Mouse (Mus musculus) embryonic stem cell, embryonic (primary cell): ENCODE data around the gene Tk1.

Experiments
- CTCF ChIA-PET, 4 experiments: fragments of 300-600 bp in 2 of 4; fragments of 350-600 bp in 2 of 4; sonication (Branson Sonifier 250); formaldehyde crosslinking; loops; one replicate each; lab custom pipeline; 2022; ENCODE audit warnings: inconsistent platforms in 2 of 4; lab: Charles Lee
- POLR2A ChIA-PET, 4 experiments: fragments of 300-600 bp in 2 of 4; fragments of 350-600 bp in 2 of 4; sonication (Branson Sonifier 250); formaldehyde crosslinking; loops; one replicate each; lab custom pipeline; 2022; ENCODE audit warnings: antibody characterized with exemption in 4 of 4, inconsistent platforms in 1 of 4; lab: Charles Lee

The Tk1 gene

DNA sequence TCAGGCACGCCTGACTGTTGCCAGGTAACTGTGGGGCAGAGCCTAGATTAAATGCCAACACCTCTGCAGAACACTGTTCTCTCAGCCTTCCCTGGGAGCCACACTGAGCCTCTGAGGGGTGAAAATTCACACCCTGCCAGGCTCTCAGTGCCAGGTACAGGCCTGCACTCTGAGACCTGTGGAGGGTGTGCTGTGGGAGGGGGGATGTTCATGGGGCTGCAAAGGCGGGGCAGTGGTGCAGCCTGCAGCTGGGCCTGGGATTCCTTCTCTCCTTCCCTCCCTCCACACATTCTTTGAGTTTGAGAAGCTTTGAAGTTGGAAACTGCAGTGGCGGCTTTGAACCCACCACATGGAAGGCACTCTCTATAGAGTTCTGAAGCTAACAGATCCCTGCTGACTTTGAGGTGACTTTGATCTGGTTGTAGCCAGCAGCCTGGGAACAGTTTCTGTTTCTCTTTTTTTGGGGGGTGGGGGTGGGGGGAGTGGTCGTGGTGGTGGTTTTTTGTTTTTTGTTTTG is 31.8 kb downstream of the Tk1 start:
- POLR2A ChIA-PET, result interaction anchor here in 3 of 4 experiments (0.6 to 1.2 kb wide), 6 partner anchors 23 to 70 kb away, joined by 3 to 6 read pairs (median 4); no protein-coding TSS in a partner anchor
- CTCF ChIA-PET, result interaction anchor here in 2 of 4 experiments (0.6 to 4.6 kb wide), 5 partner anchors 13 to 585 kb away, joined by 3 to 56 read pairs (median 4); partner anchors contain the start of genes Tmc6 (in 1 of the 2) and Tmc8 (in 1 of the 2)

DNA sequence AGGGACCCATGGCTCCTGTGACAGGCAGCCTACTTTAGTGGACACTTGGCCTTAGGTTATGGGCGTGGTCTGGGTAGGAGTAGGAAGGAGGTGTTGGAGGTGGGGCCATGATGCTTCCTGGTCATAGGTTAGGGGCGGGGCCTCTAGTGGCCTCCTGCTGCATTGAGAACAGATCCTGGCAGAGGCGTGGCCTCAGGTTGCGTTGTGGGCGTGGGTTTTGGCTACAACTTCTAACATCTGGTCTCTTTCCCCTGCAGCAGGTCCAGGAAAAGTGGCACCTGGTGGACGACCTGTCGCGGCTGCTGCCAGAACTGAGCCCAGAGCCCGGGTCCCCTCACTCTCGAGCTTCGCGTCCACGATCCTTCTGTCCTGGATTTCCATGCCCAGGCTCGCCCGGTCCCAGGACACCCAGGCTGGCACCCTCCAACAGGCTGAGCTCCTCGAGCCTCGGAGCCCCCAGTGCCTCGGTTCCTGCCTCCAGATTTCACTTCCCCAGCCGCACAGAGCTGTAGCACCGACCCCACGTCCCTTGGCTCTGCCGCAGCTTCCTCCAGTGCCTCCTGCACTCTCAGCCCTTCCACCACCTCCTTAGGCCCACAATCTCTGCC is 33.5 kb downstream of the Tk1 start:
- POLR2A ChIA-PET, result interaction anchor here (0.6 to 3.3 kb wide), 15 partner anchors 9 to 489 kb away, joined by 3 to 26 read pairs (median 3); partner anchors contain the start of genes Tmc6 (in 2 of the 4), Tmc8 (in 2 of the 4), Gm20708 (in 1 of the 4) and Syngr2 (in 1 of the 4)
- CTCF ChIA-PET, result interaction anchor here in 3 of 4 experiments (0.6 to 4.6 kb wide), 10 partner anchors 12 to 1262 kb away, joined by 3 to 56 read pairs (median 4); partner anchors contain the start of genes Afmid (in 1 of the 3), Sphk1 (in 1 of the 3), Tk1 (in 1 of the 3) and Tmc6 (in 1 of the 3)

DNA sequence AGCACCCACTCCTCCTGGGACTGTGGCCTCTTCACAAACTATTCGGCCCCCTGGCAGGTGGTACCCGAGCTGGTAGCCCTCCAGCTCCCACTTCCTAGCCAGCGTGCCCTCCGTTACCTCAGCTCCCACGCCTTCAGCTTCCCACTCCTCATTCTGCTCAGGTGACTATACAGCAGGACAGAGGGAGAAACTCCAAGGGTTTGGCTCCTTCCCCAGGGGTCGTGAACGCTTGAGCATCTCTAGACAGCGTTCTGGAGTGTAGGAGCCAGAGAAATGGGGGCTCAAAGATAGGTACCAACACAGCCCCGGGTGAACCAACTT is 34.5 kb downstream of the Tk1 start:
- CTCF ChIA-PET, result interaction anchor here (0.5 to 4.6 kb wide), 27 partner anchors 10 to 422 kb away, joined by 3 to 56 read pairs (median 7); partner anchors contain the start of genes Afmid (in 2 of the 4), Tk1 (in 2 of the 4), Tmc6 (in 1 of the 4) and Tmc8 (in 1 of the 4)

DNA sequence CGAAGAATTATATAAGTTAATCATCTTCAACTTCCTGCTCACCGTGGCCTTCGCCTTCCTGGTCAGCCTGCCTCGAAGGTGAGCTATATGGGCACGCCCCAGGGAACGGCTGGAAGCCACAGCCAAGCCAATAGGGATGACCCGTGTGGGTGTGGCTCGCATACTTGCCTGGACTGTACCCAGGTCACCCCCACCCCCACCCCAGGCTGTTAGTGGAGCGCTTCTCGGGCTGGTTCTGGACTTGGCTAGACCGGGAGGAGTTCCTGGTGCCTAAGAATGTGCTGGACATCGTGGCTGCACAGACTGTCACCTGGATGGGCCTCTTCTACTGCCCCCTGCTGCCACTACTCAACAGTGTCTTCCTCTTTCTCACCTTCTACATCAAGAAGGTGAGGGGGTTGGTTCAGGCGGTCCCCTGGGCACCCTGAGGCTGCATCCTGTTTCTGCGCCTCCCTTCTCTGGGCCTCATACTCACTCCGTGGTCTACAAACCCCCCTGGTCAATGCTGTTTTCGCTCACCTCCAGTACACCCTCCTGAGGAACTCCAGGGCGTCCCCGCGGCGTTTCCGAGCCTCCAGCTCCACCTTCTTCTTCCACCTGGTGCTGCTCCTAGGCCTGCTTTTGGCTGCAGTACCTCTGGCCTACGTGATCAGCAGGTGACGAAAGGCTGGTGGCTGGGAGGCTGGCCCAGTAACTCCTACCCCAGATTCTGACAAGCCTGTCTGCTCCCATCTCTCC is 35.0 kb downstream of the Tk1 start:
- ChIA-PET CTCF (interaction anchor here (0.5 to 4.6 kb wide), 108 partner anchors 10 to 1583 kb away, joined by 3 to 56 read pairs (median 4); partner anchors contain the start of genes Gm20708 (in 3 of the 4), Syngr2 (in 3 of the 4), Afmid (in 2 of the 4) and Tk1 (in 2 of the 4)), POLR2A (interaction anchor here (0.5 to 3.3 kb wide), 41 partner anchors 9 to 1512 kb away, joined by 3 to 26 read pairs (median 4); partner anchors contain the start of genes Tmc8 (in 2 of the 4), Tmc6 (in 1 of the 4) and Tnrc6c (in 1 of the 4))

More for the DNA sequence above, 34.5 kb downstream of the Tk1 start:
- POLR2A ChIA-PET, result interaction anchor here in 3 of 4 experiments (0.5 to 3.3 kb wide), 14 partner anchors 8 to 406 kb away, joined by 3 to 26 read pairs (median 5); partner anchors contain the start of genes Tmc6 (in 2 of the 3), Tmc8 (in 2 of the 3) and Tnrc6c (in 1 of the 3)

DNA sequence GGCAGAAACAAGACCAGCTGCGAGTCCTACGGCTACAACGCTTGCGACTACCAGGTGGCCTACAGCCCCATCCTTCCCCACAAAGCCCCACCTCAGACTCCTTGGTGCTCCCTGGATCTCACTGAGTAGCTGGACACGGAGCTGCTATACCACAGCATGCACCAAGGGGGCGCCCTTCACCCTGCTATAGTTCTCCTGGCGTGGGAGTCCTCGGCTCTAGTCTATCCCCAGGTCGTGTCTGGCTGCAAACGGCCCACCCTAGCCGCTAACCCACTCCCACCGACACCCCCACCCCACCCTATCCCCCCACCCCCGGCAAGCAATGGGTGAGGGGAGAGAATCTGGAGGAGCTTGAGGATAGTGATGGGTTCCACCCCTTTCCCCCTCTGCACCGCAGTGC is 35.6 kb downstream of the Tk1 start:
- POLR2A ChIA-PET, result interaction anchor here (0.6 to 3.3 kb wide), 43 partner anchors 8 to 1513 kb away, joined by 3 to 26 read pairs (median 4); partner anchors contain the start of genes Tmc8 (in 2 of the 4), Tmc6 (in 1 of the 4) and Tnrc6c (in 1 of the 4)
- CTCF ChIA-PET, result interaction anchor here (0.5 to 4.6 kb wide), 120 partner anchors 8 to 1584 kb away, joined by 3 to 56 read pairs (median 4); partner anchors contain the start of genes Gm20708 (in 3 of the 4), Syngr2 (in 3 of the 4), Tmc6 (in 3 of the 4) and Tmc8 (in 3 of the 4)

DNA sequence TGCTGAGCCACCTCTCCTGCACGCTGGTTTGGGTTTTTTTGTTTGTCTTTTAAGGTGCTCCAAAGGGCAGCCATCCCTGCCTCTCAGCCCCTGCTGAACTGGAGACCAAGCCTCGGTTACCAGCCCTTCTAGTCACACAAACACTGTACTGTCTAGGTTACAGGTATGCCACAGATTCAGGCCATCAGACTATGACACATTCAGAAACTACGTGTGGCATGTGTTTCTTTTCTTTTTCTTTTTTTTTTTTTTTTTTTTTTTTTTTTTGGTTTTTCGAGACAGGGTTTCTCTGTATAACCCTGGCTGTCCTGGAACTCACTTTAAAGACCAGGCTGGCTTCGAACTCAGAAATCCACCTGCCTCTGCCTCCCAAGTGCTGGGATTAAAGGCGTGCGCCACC is 37.4 kb downstream of the Tk1 start:
- ChIA-PET POLR2A (interaction anchor here in 2 of 4 experiments (0.7 to 2.8 kb wide), 3 partner anchors 8 to 40 kb away, joined by 8 to 20 read pairs (median 8); partner anchors contain the start of gene Tmc8 (in 1 of the 2)), CTCF (interaction anchor here in 2 of 4 experiments (0.6 to 1.0 kb wide), 4 partner anchors 45 to 453 kb away, joined by 3 to 9 read pairs (median 7); no protein-coding TSS in a partner anchor)

DNA sequence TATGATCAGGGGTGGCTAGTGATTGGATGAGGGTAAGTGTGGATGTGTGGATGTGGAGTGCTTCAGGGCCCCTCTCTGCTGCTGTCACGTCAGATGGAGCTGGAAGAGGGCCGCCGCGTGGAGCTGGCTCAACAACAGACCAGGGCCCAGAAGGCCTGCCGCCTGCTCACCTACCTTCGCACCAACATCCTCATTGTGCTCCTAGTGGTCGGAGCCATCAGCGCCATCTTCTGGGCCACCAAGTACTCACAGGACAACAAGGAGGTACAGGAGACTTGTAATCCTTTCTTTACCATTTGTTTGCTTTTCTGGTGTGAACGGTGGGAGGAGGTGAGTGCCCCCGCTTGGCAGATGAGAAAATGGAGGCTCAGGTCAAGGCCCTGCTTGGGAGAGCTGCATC is 39.6 kb downstream of the Tk1 start:
- POLR2A ChIA-PET, result interaction anchor here in 3 of 4 experiments (0.6 to 1.5 kb wide), 4 partner anchors 16 to 46 kb away, joined by 3 to 4 read pairs (median 4); no protein-coding TSS in a partner anchor
- CTCF ChIA-PET, result interaction anchor here in 3 of 4 experiments (0.6 to 1.4 kb wide), 7 partner anchors 20 to 401 kb away, joined by 3 to 5 read pairs (median 3); no protein-coding TSS in a partner anchor

DNA sequence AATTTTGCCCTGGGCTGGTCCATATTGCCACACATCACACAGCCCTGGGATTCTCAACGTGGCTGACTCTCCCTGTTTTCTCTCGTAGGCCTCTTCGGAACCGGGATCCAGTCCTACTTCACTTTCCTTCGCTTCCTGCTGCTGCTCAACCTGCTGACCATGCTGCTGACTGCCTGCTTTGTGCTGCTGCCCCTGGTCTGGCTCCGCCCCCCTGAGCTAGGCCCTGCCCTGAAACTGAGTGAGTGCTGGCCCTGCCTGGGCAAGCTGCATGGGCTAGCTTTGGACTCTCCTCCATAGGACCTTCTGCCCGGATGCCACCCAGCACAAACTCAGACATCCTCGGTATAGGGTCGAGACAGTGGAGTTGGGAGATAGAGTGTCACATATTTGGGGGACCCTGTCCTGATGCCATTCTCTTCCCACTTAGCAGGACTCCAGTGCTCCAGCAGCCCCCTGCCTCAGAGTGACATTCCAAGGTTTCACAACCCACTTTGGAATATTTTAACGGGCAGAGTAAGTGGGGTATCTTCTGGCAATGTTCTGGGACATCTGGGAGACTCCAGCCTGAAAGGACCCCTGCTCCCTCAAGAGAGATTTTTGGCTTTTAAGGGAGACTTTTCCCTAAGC is 42.1 kb downstream of the Tk1 start:
- CTCF ChIA-PET, result interaction anchor here in 3 of 4 experiments (0.5 to 6.7 kb wide), 12 partner anchors 8 to 394 kb away, joined by 3 to 56 read pairs (median 4); no protein-coding TSS in a partner anchor
- POLR2A ChIA-PET, result interaction anchor here in 3 of 4 experiments (0.6 to 4.3 kb wide), 20 partner anchors 8 to 440 kb away, joined by 3 to 26 read pairs (median 3); partner anchors contain the start of genes Afmid (in 2 of the 3), Tk1 (in 2 of the 3) and Birc5 (in 1 of the 3)

DNA sequence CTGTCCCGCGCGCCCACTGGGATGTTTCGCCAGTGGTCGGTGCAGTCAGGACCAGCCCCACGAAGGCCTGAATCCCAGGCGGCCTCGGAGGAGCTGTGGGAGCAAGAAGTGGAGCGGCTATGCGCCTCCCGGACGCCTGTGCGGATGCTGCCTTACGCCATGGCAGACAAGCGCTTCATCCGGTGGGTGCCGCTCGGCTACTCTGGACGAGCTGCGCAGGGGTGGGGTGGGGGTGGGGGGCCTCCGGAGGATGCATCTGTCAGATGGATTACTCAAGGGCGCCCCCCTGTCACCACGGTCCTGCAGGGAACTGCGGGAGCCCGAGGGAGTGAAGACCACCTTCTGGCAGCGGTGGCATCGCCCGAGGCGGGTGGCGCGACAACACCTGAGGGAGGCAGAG is 42.8 kb downstream of the Tk1 start:
- POLR2A ChIA-PET, result interaction anchor here in 3 of 4 experiments (0.6 to 4.3 kb wide), 26 partner anchors 8 to 547 kb away, joined by 3 to 26 read pairs (median 3); partner anchors contain the start of genes Afmid (in 2 of the 3), Tk1 (in 2 of the 3) and Birc5 (in 1 of the 3)
- CTCF ChIA-PET, result interaction anchor here (0.6 to 6.7 kb wide), 25 partner anchors 8 to 586 kb away, joined by 3 to 56 read pairs (median 4); partner anchors contain the start of gene Afmid (in 1 of the 4)

DNA sequence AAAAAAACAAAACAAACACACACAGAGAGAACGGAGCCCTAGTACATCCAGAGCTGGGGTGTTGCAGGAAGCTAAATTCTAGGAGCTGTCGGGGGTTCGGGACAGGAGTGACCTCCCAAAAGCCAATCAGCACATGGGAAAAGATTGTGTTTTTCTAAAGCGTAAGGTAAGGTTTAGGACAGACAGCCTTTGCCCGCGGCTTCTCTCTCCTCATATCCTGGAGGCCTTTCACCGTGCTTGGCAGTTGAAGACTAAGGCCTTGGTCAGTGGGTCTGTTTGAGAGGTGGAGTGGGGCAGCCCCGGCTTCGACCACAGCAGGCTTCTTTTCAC is 43.2 kb downstream of the Tk1 start:
- CTCF ChIA-PET, result interaction anchor here (0.6 to 6.7 kb wide), 21 partner anchors 9 to 587 kb away, joined by 3 to 56 read pairs (median 4); partner anchors contain the start of gene Afmid (in 1 of the 4)
- POLR2A ChIA-PET, result interaction anchor here in 3 of 4 experiments (0.6 to 4.3 kb wide), 25 partner anchors 7 to 546 kb away, joined by 3 to 26 read pairs (median 4); partner anchors contain the start of gene Birc5 (in 1 of the 3)

DNA sequence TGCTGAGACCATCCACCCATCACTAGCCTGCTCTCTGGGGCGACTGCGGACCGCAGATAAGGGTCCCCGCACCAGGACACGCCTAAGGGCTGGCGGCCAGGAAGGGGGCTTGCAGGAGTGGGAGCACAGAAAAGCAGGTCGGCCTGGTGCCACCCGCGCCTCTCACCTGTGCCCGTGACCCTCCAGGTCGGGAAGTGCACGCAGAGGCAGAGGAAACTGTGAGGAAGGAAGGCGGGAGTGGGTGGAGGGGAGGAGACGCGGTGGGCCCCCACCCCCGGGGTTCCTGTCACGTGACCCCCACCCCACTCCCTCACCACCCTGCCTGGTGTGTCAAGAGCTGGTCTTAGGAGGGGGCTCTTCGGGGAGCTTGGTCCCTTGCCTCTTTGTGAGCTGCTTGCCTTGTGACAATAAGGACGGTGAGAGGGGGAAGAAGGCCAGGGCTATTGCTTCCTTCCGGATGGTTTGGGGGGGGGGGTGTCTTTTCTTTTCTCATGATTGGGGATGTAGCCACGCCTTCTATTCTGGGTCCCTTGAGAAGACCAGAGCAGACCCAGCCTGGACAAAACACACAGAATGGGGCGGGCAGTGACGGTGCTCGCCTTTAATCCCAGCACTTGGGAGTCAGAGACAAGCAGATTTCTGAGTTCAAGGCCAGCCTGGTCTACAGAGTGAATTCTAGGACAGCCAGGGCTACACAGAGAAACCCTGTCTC is 43.7 kb downstream of the Tk1 start, which contains the start of the genes Tmc8 and Tmc6:
Gene Tmc8 (plus strand): TSS at position 84 of the 712 bp plus-strand sequence.
Gene Tmc6 (minus strand): TSS at position 206 of the 712 bp plus-strand sequence.
- CTCF ChIA-PET, result interaction anchor here (0.6 to 6.7 kb wide), 26 partner anchors 8 to 469 kb away, joined by 3 to 56 read pairs (median 4); partner anchors contain the start of gene Afmid (in 1 of the 4)
- POLR2A ChIA-PET, result interaction anchor here (0.5 to 4.3 kb wide), 35 partner anchors 8 to 568 kb away, joined by 3 to 26 read pairs (median 4); partner anchors contain the start of gene Tnrc6c (in 1 of the 4)

DNA sequence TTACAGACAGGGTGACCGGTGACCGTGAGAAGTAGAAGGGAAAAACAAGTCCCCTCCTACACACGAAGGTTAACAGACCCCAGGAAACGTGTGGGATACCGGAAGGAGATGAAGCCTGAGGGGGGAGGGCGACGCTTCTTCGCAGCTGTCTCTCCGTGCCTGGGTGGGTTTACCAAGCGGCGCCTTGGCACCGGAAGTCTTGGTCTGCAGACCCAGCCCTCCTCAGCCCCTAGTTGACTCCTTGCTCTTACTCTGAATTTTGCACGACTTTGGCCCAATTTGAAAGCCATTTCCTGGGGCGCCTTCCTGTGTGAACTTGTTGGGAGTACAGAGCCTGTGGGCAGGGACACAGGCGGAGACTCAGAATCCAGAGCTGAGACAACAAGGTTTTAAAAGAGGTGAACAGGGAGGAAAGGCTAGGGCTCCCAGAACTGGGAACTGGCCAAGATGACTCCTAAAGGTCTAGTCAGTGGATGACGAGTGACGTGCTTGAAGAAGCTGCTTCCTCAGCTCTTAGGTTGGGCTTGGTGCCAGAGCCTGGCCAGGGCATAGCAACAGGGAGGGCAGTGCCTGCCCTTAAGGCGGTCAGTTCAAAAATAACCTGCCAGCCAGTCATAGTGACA is 44.6 kb downstream of the Tk1 start:
- CTCF ChIA-PET, result interaction anchor here (0.6 to 6.7 kb wide), 23 partner anchors 9 to 576 kb away, joined by 3 to 56 read pairs (median 3); no protein-coding TSS in a partner anchor
- POLR2A ChIA-PET, result interaction anchor here (0.6 to 4.3 kb wide), 31 partner anchors 9 to 703 kb away, joined by 3 to 26 read pairs (median 4); partner anchors contain the start of genes Afmid (in 1 of the 4), Tk1 (in 1 of the 4) and Tnrc6c (in 1 of the 4)

DNA sequence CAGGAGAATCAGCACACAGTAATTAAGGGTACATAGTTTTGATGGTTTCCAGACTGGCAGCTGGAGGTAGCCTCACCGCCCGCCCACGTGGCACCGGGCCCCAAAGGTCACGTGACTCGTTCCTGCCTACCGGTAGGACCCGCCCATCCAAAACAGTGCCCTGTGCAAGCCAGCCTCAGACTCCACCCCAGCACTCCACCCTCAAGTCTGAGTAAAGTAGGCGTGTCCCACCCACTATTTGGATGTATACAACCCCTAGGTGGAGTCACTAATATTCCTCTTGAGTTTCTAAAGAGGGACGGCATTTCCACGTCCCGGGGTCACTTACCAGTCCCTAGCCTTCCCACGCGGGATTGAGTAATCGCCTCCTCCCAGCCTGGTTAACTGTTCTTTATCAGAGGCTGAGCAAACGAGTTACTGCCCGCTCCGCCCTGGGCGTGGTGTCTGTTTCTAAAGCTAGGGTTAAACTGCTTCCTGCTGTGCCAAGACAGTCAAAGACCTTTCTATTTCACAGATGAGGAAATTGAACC is 45.2 kb downstream of the Tk1 start:
- POLR2A ChIA-PET, result interaction anchor here (0.6 to 4.3 kb wide), 29 partner anchors 9 to 890 kb away, joined by 3 to 26 read pairs (median 4); partner anchors contain the start of genes Afmid (in 1 of the 4), Tk1 (in 1 of the 4) and Tnrc6c (in 1 of the 4)
- CTCF ChIA-PET, result interaction anchor here (0.5 to 6.7 kb wide), 19 partner anchors 10 to 576 kb away, joined by 3 to 56 read pairs (median 3); no protein-coding TSS in a partner anchor

DNA sequence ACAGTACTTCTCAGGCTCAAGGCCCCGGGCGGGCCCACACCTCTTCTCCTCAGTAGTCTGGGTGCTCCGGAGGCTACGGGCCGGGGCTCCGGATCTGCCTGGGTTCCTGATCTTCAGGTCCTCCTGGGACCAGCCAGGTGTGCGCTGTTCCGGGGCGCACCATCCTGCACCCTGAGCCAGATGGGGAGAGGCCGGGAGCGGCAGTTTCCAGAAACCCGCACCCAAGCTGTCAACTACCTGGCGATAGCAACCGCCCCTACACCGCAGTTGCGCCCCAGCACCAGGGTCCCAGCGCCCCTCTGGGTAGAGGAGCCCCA is 45.7 kb downstream of the Tk1 start:
- ChIA-PET POLR2A (interaction anchor here (0.6 to 4.3 kb wide), 13 partner anchors 10 to 889 kb away, joined by 3 to 26 read pairs (median 4); partner anchors contain the start of genes Afmid (in 1 of the 4), Tk1 (in 1 of the 4) and Tnrc6c (in 1 of the 4)), CTCF (interaction anchor here in 2 of 4 experiments (1.4 to 6.7 kb wide), 6 partner anchors 10 to 388 kb away, joined by 3 to 56 read pairs (median 8); no protein-coding TSS in a partner anchor)
